Mouse (Mus musculus) neural tube, embryonic 13.5 days (tissue): ENCODE results near the gene Col9a3. TPM values are rescaled to one million over a fixed set of nuclear protein-coding genes. Genes with fewer than 3 reads are reported as not detected.

ENCODE experiments used
- polyA plus RNA-seq: library from polyadenylated mRNA; unstranded; fragments of >200 nt; fragmentation: Nextera tagmentation; extraction: Ambion mirVana; gene quantifications from 2 replicates; pipeline ENCODE4 v1.2.1, GENCODE M21; 2015

Col9a3 gene
- polyA plus RNA-seq, 1 experiment from 2014 or later: 69.2 TPM

Other genes with a start within 250 kb of the Col9a3 start
- gene Slco4a1, start 141.5 kb upstream of the Col9a3 start, polyA plus RNA-seq: 5.1 and 5.4 TPM in 2 replicates
- gene Ntsr1, start 97.8 kb upstream of the Col9a3 start, polyA plus RNA-seq: 0.43 and 0.47 TPM in 2 replicates
- gene Mrgbp, start 16.5 kb upstream of the Col9a3 start, polyA plus RNA-seq: 40.1 and 43.8 TPM in 2 replicates
- 79.3 and 80.9 TPM in 2 replicates for gene Ogfr, start 8.5 kb upstream of the Col9a3 start, polyA plus RNA-seq
- gene Tcfl5, start 44.9 kb downstream of the Col9a3 start, polyA plus RNA-seq: 0.40 and 0.55 TPM in 2 replicates
- gene Dido1, start 112.2 kb downstream of the Col9a3 start, polyA plus RNA-seq: 21.8 and 24.1 TPM in 2 replicates
- gene Gid8, start 112.3 kb downstream of the Col9a3 start, polyA plus RNA-seq: 55.6 and 59.1 TPM in 2 replicates
- gene Slc17a9, start 127.5 kb downstream of the Col9a3 start, polyA plus RNA-seq: 0.21 and 0.35 TPM in 2 replicates
- gene Bhlhe23, start 179.1 kb downstream of the Col9a3 start, polyA plus RNA-seq: 4.2 and 4.3 TPM in 2 replicates